8 mouse cellular contexts compared by ENCODE assay signal in the genomic region with DNA sequence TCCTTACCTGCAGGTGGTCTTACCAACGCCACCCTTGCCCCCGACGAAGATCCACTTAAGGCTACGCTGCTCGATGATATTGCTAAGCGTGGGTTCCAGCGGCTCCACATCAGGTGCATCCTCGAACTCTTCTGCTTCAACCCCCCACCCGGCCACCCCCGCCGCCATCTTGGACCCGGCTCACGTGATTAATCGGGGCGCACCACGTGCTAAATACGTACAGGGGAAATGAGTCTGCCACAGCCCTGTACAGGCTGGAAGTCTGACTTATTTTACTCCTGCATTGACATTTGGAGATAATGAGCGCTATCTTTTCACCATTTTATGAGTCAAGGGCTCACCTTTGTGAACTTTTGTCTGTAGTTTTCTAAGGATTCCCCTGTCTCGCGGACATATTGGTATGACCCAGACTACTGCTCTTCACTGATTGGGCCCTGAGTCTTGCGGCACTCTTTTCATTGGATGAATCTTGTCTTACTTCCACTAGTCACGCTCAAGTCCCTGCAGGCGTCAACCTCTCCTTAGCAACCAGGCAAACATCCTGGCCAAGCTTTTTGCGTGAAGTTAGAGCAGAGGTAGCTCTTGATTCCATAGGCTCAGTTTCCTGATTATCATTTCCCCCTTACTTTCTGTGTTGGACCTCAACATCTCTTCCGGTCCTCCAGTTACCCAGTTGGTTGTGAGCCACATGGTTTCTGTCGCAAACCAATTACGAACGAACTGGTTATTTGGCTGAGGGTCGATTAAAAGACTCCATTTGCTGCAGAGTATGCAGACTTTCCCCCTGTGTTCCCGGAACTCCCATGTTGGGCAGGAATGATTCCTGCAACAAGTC. TPM values are rescaled to one million over a fixed set of nuclear protein-coding genes. Genes with fewer than 3 reads are reported as not detected.
DNase-seq lines count a peak whose midpoint lies in the region; ATAC-seq and TF ChIP-seq lines count a peak whose summit lies in the region.

A gene (minus strand): TSS at position 184 of the 835 bp plus-strand sequence.

- peaks cover 63% of the 10 kb centered on the region for H3K36me3 ChIP-seq in E14TG2a.4 (ENCODE audit: insufficient read depth, low read length)
- H3K36me3 ChIP-seq in forebrain, embryonic 12.5 days (replicated peaks), result peaks cover 52% of the 10 kb centered on the region
- H3K36me3 ChIP-seq in heart, postnatal 0 days (replicated peaks; ENCODE audit: control insufficient read depth, insufficient read depth, low read length), result peaks cover 39% of the 10 kb centered on the region
- H3K36me3 ChIP-seq in liver, embryonic 16.5 days (ENCODE audit: control insufficient read depth, insufficient read depth), result peaks cover 26% of the 10 kb centered on the region
- peaks cover 48% of the 10 kb centered on the region for H3K36me3 ChIP-seq in neural tube, embryonic 13.5 days
- no peaks in the 10 kb centered on the region for H3K36me3 ChIP-seq in testis, adult 2 months (ENCODE audit: control insufficient read depth, insufficient read depth, low read length)

- peak within 1 kb of the TSS; percentile 100 for H3K4me3 ChIP-seq in E14TG2a.4 (replicated peaks; ENCODE audit: low read length)
- H3K4me3 ChIP-seq in forebrain, embryonic 12.5 days (replicated peaks), result peak within 1 kb of the TSS; percentile 90
- H3K4me3 ChIP-seq in heart, postnatal 0 days (ENCODE audit: low read depth, low read length), result peak within 1 kb of the TSS; percentile 97
- H3K4me3 ChIP-seq in liver, embryonic 16.5 days (ENCODE audit: low read depth, low read length), result peak within 1 kb of the TSS; percentile 96
- peak within 1 kb of the TSS; percentile 86 for H3K4me3 ChIP-seq in neural tube, embryonic 13.5 days
- H3K4me3 ChIP-seq in testis, adult 2 months (ENCODE audit: control insufficient read depth, low read depth, low read length), result peak within 1 kb of the TSS; percentile 99

- 9% methylated on average over 30 of the region's 30 CpGs for WGBS in forebrain, embryonic 12.5 days
- WGBS in heart, postnatal 0 days, result 4% methylated on average over 30 of the region's 30 CpGs
- WGBS in liver, embryonic 16.5 days (ENCODE audit: insufficient replicate concordance), result 4% methylated on average over 30 of the region's 30 CpGs
- 6% methylated on average over 30 of the region's 30 CpGs for WGBS in neural tube, embryonic 13.5 days

- no peak for TF ChIP-seq CTCF in E14TG2a.4 (conservative IDR thresholded peaks at IDR 0.05; ENCODE audit: low read length)
- TF ChIP-seq CTCF in heart, postnatal 0 days (IDR thresholded peaks at IDR 0.05; ENCODE audit: low read depth), result 0 out of 2 replicates have a peak, but pooled peaks have one; percentile 0
- no peak for TF ChIP-seq CTCF in testis, adult 2 months (IDR thresholded peaks at IDR 0.05; ENCODE audit: control insufficient read depth, insufficient read depth, insufficient replicate concordance, low read depth, low read length)

- H3K4me1 ChIP-seq in E14TG2a.4 (replicated peaks; ENCODE audit: low read depth, low read length), result peaks cover 76% of the 10 kb centered on the region
- peaks cover 48% of the 10 kb centered on the region for H3K4me1 ChIP-seq in forebrain, embryonic 12.5 days
- H3K4me1 ChIP-seq in heart, postnatal 0 days (ENCODE audit: control insufficient read depth, insufficient read depth), result peaks cover 31% of the 10 kb centered on the region
- H3K4me1 ChIP-seq in liver, embryonic 16.5 days (ENCODE audit: control insufficient read depth, low read depth, low read length), result peaks cover 35% of the 10 kb centered on the region
- peaks cover 43% of the 10 kb centered on the region for H3K4me1 ChIP-seq in neural tube, embryonic 13.5 days (replicated peaks)
- H3K4me1 ChIP-seq in testis, adult 2 months (ENCODE audit: control insufficient read depth, insufficient read depth, low read length), result peaks cover 5% of the 10 kb centered on the region

- peak within 1 kb of the TSS; percentile 97 for H3K4me2 ChIP-seq in forebrain, embryonic 12.5 days
- H3K4me2 ChIP-seq in heart, postnatal 0 days (ENCODE audit: low read depth, low read length), result peak within 1 kb of the TSS; percentile 91
- peak within 1 kb of the TSS; percentile 93 for H3K4me2 ChIP-seq in liver, embryonic 16.5 days (ENCODE audit: low read depth, low read length)
- H3K4me2 ChIP-seq in neural tube, embryonic 13.5 days, result peak within 1 kb of the TSS; percentile 96

- DNase-seq in c-Kit-positive CD71-positive TER-119-positive erythroid progenitor cells, embryonic 14.5 days (ENCODE audit: low spot score), result peak; percentile 92
- DNase-seq in heart, postnatal 0 days (ENCODE audit: low spot score), result peak; percentile 98
- peak; percentile 88 to 92 for DNase-seq in kidney, postnatal 4 days

- no peaks in the 10 kb centered on the region for H3K27me3 ChIP-seq in E14TG2a.4 (ENCODE audit: insufficient read depth, low read length)
- no peaks in the 10 kb centered on the region for H3K27me3 ChIP-seq in forebrain, embryonic 12.5 days
- H3K27me3 ChIP-seq in heart, postnatal 0 days (ENCODE audit: control insufficient read depth, insufficient read depth, low read length), result no peaks in the 10 kb centered on the region
- H3K27me3 ChIP-seq in liver, embryonic 16.5 days (ENCODE audit: control insufficient read depth, insufficient read depth, low read depth, low read length), result no peaks in the 10 kb centered on the region
- no peaks in the 10 kb centered on the region for H3K27me3 ChIP-seq in neural tube, embryonic 13.5 days
- no peaks in the 10 kb centered on the region for H3K27me3 ChIP-seq in testis, adult 2 months (ENCODE audit: control insufficient read depth, insufficient read depth, low read length)

- ATAC-seq in forebrain, embryonic 12.5 days (ENCODE audit: low FRiP score), result peak; percentile 90
- ATAC-seq in heart, postnatal 0 days (ENCODE audit: insufficient read depth, low read depth), result peak; percentile 84
- peak; percentile 83 for ATAC-seq in liver, embryonic 16.5 days (ENCODE audit: low read depth)
- ATAC-seq in neural tube, embryonic 13.5 days (ENCODE audit: low read depth), result peak; percentile 87

- no peaks in the 10 kb centered on the region for H3K9me3 ChIP-seq in E14TG2a.4 (ENCODE audit: low read length)
- H3K9me3 ChIP-seq in forebrain, embryonic 12.5 days, result no peaks in the 10 kb centered on the region
- no peaks in the 10 kb centered on the region for H3K9me3 ChIP-seq in heart, postnatal 0 days (replicated peaks; ENCODE audit: control insufficient read depth, low read length)
- H3K9me3 ChIP-seq in liver, embryonic 16.5 days (replicated peaks; ENCODE audit: control insufficient read depth, low read length), result no peaks in the 10 kb centered on the region
- H3K9me3 ChIP-seq in neural tube, embryonic 13.5 days, result no peaks in the 10 kb centered on the region

- peak within 1 kb of the TSS; percentile 88; the same call in 1 of the 2 replicates for H3K27ac ChIP-seq in forebrain, embryonic 12.5 days
- peak within 1 kb of the TSS; percentile 75 for H3K27ac ChIP-seq in heart, postnatal 0 days (ENCODE audit: low read depth)
- H3K27ac ChIP-seq in liver, embryonic 16.5 days (ENCODE audit: low read length), result peak within 1 kb of the TSS; percentile 94
- peak within 1 kb of the TSS; percentile 93 for H3K27ac ChIP-seq in neural tube, embryonic 13.5 days (replicated peaks)
- H3K27ac ChIP-seq in testis, adult 2 months (ENCODE audit: control insufficient read depth, insufficient read depth, low read depth, low read length), result peak within 1 kb of the TSS; percentile 90

- H3K9ac ChIP-seq in forebrain, embryonic 12.5 days, result peak within 1 kb of the TSS; percentile 87
- H3K9ac ChIP-seq in heart, postnatal 0 days (replicated peaks; ENCODE audit: low read depth, low read length), result peak within 1 kb of the TSS; percentile 67
- H3K9ac ChIP-seq in liver, embryonic 16.5 days (ENCODE audit: low read depth, low read length), result peak within 1 kb of the TSS; percentile 66
- peak within 1 kb of the TSS; percentile 89 for H3K9ac ChIP-seq in neural tube, embryonic 13.5 days

- TF ChIP-seq POLR2A in testis, adult 2 months (IDR thresholded peaks at IDR 0.05; ENCODE audit: control insufficient read depth, low read depth, low read length), result peak; percentile 52; the same call in 1 of the 2 replicates

- no peak for TF ChIP-seq EP300 in heart, postnatal 0 days (IDR thresholded peaks at IDR 0.05; ENCODE audit: low read depth)

RNA-seq across cellular contexts. Expression of the gene that starts here (rescaled TPM):
- polyA plus RNA-seq in forebrain, embryonic 12.5 days (2016; fragmentation: Nextera tagmentation; extraction: Ambion mirVana), result 140 TPM in 2 replicates
- 134 and 152 TPM in 2 replicates for total RNA-seq in heart, postnatal 0 days (2014; rRNA removed; ENCODE audit: low replicate concordance)
- polyA plus RNA-seq in heart, postnatal 0 days (2015; fragmentation: Nextera tagmentation; extraction: Ambion mirVana), result 106 and 110 TPM in 2 replicates
- polyA plus RNA-seq in liver, embryonic 16.5 days (2015; fragmentation: Nextera tagmentation; extraction: Ambion mirVana), result 48.6 and 55.8 TPM in 2 replicates
- polyA plus RNA-seq in neural tube, embryonic 13.5 days (2015; fragmentation: Nextera tagmentation; extraction: Ambion mirVana), result 148 and 151 TPM in 2 replicates
- polyA plus RNA-seq in testis, adult 2 months (2012; rRNA removed), result 203 and 208 TPM in 2 replicates

Comparison
In these comparisons a context has a peak if more than half of its experiments do, and no peak if none do; other contexts are left out.
1. Peak in every context shown above with its lines: DNase-seq, ATAC-seq, H3K4me3 ChIP-seq and H3K27ac ChIP-seq.